Mouse (Mus musculus): ENCODE results near the gene Syk.
A peak's percentile ranks its signal among the peaks of the same experiment; 100 is the strongest.

Gene Syk

DNA sequence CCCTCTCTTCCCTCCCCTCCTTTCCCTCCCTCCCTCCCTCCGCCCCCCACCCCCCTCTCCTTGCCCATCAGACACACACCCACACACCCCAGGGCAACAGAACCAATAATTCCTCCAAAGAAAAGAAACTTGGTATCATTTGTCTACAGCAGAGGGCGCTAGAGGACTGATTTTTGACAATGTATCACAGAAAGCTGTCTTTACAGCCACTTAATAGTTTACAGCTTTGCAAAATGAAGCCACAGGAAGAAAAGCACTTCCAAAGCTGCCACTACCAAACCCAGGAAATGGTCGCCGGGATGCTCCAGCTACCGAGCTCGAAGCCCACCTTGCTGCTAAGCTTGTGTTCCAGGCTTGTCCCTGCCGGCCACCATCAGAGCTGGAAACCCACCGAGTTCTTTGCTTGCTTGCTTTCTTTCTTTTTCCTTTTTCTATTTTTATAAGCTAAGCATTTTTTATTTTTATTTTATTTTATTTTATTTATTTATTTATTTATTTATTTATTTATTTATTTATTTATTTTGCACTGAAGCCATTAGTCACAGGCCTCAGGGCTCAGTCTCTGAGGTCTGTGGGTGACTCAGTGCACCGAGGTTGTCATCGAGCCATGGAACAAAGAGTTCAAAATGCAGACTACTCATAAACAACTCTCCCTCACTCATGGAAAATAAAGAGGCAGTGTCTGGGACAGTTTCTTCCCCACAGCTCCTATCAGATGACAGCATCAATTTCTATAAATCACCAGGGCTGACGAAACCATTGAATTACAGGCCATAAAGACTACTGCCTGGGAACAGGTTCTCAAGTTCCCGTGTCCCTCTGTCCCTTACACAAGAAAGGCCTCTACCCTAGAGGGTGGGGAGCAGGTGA, 68.6 kb downstream of the Syk start:
- DNase-seq (ENCODE audit: low read depth) = peak; percentile 76

DNA sequence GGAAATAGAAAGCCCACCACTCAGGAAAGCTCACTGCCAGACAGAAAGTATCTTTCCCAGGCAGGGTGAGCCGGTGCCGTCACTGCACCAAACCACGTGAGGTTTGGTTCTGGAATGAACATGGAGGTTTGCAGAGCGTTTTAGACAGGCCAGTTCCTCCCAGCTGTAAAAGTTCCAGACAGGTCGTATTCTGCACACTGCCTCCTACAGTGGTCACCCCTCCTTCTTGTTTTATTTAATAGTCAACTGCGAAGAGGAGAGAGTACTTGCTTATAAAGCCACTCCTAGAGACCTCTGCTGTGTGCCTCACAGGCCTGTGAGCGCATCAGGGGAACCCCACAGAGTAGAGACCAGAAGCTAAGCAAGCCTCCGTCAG, 69.3 kb downstream of the Syk start:
- DNase-seq (ENCODE audit: low read depth) = no peak

DNA sequence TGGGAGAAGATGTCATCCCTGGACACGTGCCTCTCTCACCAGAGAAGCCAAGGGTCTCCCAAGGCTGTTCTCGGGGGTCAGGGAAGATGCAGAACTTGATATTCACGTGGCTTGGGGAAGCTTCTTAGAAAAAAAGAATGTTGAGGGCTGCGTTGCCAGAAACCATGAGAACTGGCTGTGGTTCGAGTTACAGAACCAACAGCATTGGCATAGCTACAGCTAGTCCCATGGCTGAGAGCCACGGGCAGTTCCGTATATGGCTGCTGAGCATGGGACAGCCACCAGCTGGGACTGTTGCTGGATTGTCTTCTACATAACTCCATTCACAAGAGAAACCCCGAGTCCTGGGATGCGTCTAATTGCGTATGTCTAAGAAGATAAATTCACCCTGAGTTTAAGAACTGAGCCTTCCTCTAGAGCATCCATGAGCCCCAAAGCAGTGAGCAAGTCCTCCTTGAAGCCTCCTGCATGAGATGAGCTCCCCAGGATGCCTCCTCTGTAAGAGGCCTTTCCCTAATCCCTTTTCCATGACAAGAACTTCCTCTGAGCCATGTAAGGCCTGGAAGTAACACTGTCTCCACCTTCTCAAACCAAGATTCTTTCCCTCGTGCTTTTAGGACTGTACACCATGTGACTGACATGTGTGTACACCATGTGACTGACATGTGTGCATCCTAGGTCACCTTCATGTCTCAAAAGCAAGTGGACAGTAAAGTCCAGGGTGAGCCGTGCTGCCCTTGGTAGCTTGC, 71.3 kb downstream of the Syk start:
- no peak for DNase-seq (ENCODE audit: low read depth)

DNA sequence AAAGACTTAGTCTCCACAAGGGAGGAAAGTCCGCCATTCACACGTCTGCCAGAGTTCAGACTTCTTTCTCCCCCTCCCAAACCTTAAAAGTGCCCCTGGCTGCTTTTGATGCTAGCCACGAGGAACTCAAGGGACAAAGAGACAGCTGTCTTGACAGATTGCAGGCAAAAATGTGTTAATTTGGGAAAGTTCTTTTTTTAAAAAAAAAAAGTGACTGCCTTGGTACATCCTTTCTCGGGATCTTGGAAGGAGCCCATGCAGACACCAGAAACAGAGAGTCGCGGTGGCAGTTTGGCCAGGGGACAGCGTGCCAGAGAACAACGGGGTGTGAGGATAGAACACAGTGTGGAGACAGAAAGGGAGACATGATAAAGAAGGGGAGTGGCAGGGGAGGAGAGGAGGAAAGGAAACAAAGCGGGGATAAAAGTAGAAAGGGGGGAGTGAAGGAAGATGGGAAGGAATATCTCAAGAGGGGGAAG, 71.9 kb downstream of the Syk start:
- DNase-seq (ENCODE audit: low read depth) = no peak

DNA sequence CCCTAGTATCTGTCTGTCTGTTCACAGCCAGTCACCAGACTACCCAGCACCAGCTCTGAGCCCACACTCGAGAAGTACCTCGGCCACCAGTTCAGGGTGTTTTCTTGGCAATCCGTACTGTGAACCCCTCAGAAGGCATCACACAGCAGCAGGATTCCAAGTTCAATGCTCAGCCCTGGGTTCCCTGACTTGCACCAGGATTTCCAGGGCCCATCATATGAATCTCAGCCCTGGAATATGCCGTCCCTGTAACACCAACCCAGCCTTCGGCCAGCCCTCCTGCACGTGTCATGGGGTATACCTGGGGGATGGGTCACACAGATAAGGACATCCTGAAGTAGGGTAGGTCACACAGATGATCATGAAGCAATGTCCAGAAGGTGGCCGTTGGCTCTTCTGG, 75.0 kb downstream of the Syk start:
- DNase-seq (ENCODE audit: low read depth) = no peak

DNA sequence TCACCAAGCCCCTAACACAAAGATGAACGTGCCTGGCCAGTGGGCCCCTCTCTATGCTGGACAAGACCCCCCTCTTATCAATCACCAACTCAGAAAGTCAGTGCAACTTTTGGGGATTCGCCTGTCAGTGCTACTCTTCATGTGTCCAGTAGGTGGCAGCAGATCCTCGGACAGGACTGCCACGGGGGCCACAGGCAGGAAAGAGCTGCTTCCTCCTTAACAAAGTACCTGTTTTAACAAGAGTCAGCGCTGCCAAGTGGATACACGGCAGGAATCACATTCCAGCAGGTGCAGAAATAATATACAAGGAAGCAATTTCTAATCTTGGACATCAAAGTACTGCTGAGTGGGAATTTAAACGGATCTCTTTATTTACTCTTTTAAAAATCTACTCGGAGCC, 75.5 kb downstream of the Syk start:
- DNase-seq (ENCODE audit: low read depth) = peak; percentile 73

DNA sequence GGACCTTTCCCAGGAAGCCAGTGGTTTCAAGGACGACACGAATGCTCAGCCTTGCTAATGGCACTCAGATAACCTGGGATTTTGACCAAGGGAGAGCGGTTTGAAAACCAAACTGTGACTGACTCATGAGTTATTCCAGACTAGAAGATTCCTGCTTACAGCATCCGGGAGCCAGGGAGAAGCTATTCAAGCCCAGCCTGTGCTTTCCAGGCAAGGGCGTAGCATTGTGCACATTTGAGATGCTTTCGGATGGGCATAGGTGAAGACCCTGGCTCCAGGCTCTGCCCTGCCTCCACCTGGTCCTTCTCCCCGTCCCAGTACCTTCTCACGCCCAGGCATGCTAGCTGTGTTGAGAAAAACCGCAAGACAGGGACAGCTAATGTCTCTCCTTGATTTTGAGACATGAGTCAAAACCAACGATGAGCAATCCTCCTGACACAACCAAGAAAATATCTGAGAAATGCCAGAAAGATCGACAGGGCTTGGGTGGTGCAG, 76.2 kb downstream of the Syk start:
- no peak for DNase-seq (ENCODE audit: low read depth)

DNA sequence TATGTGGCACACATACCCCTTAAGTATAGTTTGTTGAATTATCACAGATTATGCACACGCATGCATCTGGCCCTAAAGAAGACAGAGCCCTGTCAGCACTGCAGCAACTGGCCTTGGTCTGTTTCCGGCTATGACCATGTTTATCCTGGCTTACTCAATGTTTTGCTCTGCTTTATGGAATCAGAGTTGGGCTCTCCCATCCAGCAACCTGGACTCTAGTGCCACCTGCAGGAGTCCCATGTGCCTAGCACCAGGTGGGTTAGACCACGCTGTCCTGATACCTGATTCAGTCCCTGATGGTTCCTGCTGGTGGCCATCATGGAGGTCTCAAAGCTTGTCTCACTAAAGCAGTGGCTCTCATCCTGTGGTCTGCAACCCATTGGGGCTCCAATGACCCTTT, 86.9 kb downstream of the Syk start:
- DNase-seq (ENCODE audit: low read depth) = no peak

DNA sequence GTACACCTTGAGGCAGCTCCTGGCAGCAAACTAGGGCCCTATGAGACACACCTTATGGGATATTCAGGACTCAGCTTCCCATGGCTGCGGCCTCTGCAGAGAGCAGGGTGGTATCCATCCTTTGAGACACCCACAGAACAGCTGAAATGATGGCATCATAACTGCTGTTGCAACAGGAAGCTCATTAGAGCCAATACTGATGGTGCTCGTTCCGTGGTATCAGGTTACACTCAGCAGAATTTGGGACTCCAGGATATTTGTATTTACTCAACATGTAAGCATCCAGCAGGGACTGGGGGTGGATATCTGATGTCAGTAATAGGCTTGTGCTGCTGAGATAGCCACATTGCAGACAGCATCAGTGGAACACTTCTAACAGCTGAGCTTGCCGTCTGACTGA, 90.3 kb downstream of the Syk start:
- no peak for DNase-seq (ENCODE audit: low read depth)

DNA sequence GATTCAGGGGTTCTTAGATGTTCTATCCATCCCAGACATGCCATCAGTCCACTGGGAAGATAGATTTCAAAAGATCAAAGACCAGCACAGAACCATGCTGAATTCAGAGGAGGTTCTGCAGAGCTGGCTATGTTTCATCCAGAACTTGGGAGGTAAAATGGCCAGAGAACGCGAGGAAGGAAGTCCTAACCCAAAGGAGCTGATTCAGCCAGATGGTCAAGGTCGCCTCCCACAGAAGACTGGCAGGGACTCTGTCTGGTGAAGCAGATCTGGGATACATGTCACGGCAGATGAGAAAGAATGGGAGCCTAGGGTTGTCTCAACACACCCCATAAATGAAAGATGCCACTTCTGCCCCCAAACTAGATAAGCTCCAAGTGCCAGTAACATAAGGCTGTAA, 90.9 kb downstream of the Syk start:
- DNase-seq (ENCODE audit: low read depth) = no peak

DNA sequence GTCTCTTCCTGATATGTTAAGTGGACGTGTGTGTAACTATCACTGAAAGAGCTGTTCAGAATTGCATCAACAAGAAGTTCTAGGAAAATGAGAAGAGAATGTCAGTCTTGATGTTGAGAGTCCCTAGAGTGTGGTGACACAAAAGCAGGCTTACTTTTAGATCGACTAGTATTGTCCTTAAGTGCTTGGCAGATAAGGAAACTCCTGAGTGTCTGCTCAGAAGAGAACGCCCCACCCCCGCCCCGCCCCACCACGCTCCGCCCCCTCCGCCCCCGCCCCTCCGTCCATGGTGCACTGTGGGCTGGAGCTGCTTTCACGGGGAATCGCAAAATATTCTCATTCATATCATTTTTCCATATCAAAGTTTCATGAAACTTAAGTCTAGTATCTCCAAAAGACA, 91.9 kb downstream of the Syk start:
- no peak for DNase-seq (ENCODE audit: low read depth)

DNA sequence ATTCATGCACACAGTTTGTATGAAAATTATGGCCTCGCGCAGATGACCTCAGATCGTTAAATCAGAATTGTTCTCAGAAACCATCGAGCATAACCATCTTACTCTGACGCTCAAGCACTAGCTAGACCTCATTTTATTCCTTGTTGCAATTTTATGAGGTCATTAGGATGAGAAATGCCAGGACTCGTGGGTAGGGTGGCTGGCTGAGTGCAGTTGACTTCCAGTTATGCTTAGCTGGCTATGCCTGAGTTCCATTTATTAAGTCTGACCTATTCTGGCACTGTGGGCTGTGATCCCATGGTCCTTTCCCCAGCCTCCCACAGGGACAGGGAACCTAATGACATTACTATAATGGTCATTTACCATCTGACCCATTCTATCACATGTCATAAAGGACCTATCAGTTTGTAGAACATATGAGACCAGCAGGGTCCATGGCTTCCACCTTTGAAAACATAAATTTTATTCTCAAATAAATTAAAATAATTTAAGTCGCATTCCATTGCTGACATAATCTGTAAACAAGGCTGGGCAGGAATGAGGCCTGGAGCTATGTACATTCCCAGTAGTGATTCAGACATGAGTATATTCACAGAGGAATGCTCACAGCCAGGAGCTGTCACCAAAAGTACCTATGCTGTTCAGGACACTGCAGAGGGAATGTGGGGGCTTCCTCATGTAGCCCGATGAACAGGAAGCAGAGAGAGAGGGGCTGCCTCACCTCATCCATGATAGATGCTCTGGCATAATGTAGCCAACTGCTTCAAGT, 92.7 kb downstream of the Syk start:
- no peak for DNase-seq (ENCODE audit: low read depth)

DNA sequence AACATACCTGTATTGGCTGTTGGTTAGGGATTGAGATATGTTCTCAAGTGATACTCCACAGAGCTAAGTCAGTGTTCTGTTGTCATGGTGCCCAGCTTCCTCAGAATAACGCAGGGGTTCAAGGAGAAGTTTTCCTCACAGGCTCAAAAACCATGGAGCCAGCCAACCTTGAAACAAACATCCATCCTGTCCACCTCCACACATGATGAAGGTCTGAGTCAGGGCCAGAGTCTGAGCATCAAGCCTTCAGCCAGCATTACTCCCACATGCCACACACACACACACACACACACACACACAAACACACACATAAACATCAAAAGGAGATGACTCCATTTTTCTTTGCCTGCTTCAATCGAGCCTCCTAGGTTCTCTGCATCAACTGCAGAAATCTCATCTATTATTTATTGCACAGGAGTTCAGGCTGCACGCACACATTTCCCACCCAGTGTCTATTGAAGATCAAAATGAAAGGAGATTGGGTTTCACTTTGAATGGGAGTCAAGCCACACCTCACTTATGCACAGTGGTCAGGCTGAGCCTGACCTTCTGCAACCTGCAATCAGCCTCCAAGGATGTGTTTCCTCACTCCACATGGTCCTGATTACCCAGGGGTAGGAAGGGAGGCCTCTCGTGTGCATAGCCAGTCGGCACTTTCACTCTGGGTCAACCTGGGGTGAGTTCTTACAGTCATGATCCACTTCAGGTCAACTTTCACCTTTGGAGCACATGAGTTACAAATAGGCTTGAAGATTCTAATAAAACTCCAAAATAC, 93.9 kb downstream of the Syk start:
- no peak for DNase-seq (ENCODE audit: low read depth)

DNA sequence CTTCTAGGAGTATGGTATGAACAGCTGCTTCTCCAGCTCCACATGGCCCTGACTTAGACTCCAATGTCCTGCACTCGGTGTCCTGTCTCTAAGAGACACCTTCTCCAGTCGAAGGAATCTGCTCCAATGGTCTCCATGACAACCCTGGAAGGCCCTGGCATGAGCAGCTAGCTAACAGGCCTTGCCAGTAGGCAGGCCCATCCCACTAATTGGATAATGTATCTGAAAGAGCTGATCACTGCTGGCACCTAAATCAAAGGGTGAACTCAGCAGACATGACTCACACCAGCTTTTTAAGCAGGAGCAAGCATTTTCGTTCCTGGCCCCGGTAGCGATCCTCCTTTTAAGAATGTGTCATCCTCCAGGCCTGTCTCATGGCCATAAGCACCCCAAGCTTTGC, 96.9 kb downstream of the Syk start:
- DNase-seq (ENCODE audit: low read depth) = no peak

DNA sequence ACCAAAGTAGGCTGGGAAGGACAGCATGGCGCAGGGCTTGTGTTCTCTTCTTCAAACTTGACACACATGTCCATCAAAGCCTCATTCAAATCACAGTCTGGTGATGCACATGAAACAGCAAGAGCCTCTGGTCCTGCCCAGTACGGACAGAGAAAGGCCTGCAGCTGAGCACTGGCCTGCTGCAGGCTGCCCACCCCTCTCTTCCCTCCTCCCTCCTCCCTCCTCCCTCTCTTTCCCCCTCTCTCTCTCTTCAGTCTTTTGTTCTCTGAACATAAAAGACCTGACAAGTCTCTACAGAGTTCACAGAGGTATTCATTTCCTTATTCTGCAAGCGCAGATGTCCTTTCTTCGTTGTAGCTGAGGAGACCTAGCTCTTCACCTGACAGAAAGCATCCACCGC, 99.1 kb downstream of the Syk start:
- DNase-seq (ENCODE audit: low read depth) = no peak

DNA sequence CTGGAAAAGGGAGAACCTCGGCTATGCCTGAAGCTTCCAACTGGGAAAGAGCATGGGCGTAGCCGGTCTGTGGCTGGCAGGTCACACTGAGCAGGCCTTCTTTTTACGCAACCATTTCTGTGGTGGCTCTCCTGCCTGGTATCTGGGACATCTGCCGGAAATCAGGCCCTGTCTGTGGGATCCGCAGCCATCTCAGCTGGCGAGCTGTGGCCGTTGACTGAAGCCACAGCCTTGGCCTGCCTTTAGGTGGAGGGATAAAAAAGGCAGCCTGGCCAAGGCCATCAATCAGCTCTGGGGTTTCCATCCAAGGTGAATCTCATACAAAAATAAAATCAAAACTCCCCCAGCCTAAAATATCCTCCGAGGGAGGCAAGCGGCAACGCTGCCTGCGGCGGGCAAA, 107.5 kb downstream of the Syk start:
- no peak for DNase-seq (ENCODE audit: low read depth)

DNA sequence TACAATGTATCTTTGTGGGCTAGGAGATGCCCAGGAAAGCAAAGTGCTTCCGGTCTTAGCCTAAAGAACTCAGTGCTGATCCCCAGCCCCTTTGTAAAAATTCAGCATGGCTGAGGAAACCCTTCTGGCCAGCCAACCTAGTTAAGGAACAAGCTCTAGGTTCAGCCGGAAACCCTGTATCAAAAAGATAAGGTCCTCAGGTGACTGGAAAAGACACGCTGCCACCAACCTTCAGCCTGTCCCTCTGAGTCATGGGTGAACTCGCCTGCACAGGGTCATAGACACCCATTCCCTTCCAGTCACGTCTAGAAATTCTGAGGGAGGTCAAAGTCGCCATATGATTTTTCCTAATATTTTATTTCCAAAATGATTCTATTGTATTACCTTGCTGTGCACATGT, 109.3 kb downstream of the Syk start:
- DNase-seq (ENCODE audit: low read depth) = no peak

DNA sequence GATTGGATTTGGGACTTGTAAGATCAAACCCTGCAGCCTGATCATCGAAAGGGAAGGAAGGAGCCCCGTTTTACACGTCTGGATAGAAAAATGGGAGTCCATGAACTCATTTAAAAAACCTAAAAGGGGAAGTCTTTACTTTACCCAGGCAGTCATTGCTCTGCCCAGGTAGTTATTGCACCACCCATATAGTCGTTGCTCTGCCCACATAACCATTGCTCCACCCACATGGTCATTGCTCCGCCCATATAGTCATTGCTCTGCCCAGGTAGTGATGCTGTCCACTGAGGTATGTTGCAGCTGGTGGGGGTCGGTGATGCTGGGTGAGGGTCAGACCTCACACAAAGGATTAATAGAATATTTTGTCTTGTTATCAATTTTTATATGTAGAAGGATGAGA, 111.9 kb downstream of the Syk start:
- no peak for DNase-seq (ENCODE audit: low read depth)
